Mouse (Mus musculus): ENCODE measurements around the gene Mrpl44.

DNA sequence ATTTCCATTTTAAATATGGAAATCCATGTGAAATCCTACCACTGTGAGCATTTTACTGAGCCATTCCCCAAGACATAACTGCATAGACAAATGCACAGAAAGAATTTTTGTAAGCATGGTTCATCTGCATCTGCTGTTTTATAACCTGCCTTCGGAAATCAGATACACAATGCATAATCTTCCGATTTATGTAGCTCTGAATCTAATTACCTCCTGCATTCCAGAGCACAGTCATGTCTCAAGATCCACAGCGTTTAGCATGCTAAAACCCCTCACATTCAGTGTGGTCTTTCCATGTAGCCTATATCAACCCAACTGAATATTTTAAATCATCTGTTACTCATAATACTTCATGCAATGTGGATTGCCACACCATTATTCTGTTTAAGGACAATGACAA is 33.6 kb downstream of the Mrpl44 start:
- TF ChIP-seq POLR2A (IDR thresholded peaks at IDR 0.05; ENCODE audit: control insufficient read depth, extremely low read depth, insufficient read depth, low read length, poor library complexity) (no peak), CTCF (IDR thresholded peaks at IDR 0.05; ENCODE audit: borderline replicate concordance, control insufficient read depth, extremely low read depth, insufficient read depth, low read length, poor library complexity) (no peak)
